Mouse (Mus musculus) stomach, postnatal 0 days (tissue): ENCODE data around the gene Fkbp14. TPM values are rescaled to one million over a fixed set of nuclear protein-coding genes. Genes with fewer than 3 reads are reported as not detected.
A peak's percentile ranks its signal among the peaks of the same experiment; 100 is the strongest.

Experiments used
- ATAC-seq: fragments of 200-750 bp; cut with Nextera tagmentation; 2 replicates; pipeline ENCODE4 v1.8.0; 2017; ENCODE audit not compliant: low FRiP score, low TSS enrichment
- DNase-seq: peaks from one replicate; pipeline ENCODE4 v3.0.0-alpha.2; 2016; ENCODE audit warnings: low spot score
- H3K27ac ChIP-seq: fragments of 300-500 bp; sonication (generic); replicated peaks from 2 replicates; pipeline ENCODE4 v1.5.1; 2014; ENCODE audit warnings: mild to moderate bottlenecking, control low read depth
- H3K27me3 ChIP-seq: fragments of 300-500 bp; sonication (generic); 2 replicates; pipeline ENCODE4 v1.6.1; 2014; ENCODE audit warnings: low read length; ENCODE audit not compliant: control insufficient read depth, insufficient read depth
- H3K36me3 ChIP-seq: fragments of 300-500 bp; sonication (generic); 2 replicates; pipeline ENCODE4 v1.6.1; 2014; ENCODE audit warnings: low read length, mixed read lengths; ENCODE audit not compliant: control insufficient read depth, insufficient read depth
- H3K4me1 ChIP-seq: fragments of 300-500 bp; sonication (generic); replicated peaks from 2 replicates; pipeline ENCODE4 v1.6.1; 2014; ENCODE audit warnings: antibody characterized with exemption; ENCODE audit not compliant: control insufficient read depth, insufficient read depth
- H3K4me2 ChIP-seq: fragments of 300-500 bp; sonication (generic); replicated peaks from 2 replicates; pipeline ENCODE4 v1.6.1; 2014; ENCODE audit warnings: low read depth, mild to moderate bottlenecking, control low read depth, moderate library complexity
- H3K4me3 ChIP-seq: fragments of 300-500 bp; sonication (generic); 2 replicates; pipeline ENCODE4 v1.5.1; 2014; ENCODE audit warnings: low read depth, low read length, control low read depth
- H3K9ac ChIP-seq: fragments of 300-500 bp; sonication (generic); 2 replicates; pipeline ENCODE4 v1.6.1; 2014; ENCODE audit warnings: mild to moderate bottlenecking, low read length, control low read depth, mixed read lengths
- H3K9me3 ChIP-seq: fragments of 300-500 bp; sonication (generic); 2 replicates; pipeline ENCODE4 v1.6.1; 2016; ENCODE audit warnings: low read length; ENCODE audit not compliant: control insufficient read depth
- CTCF ChIP-seq: IDR thresholded peaks from 2 replicates; pipeline ENCODE4 v1.5.1; 2016; ENCODE audit warnings: antibody characterized with exemption, low read depth, mild to moderate bottlenecking, moderate library complexity
- EP300 ChIP-seq: optimal IDR thresholded peaks from 2 replicates; pipeline ENCODE3; 2016; ENCODE audit warnings: antibody characterized with exemption
- WGBS: fragments of 180-500 bp; shearing (Covaris S2); extraction: QIAGEN DNeasy Blood & Tissue Kit; methylation state at CpG from one replicate; pipeline ENCODE4 v1.1.7; 2014; 5-methylcytosine and 5-hydroxymethylcytosine counted together
- polyA plus RNA-seq: library from polyadenylated mRNA; unstranded; fragments of >200 nt; fragmentation: Nextera tagmentation; extraction: Ambion mirVana; gene quantifications from 2 replicates; pipeline ENCODE4 v1.2.1, GENCODE M21; 2015

Fkbp14 gene
- polyA plus RNA-seq, result 9.7 and 12.4 TPM in 2 replicates

DNA sequence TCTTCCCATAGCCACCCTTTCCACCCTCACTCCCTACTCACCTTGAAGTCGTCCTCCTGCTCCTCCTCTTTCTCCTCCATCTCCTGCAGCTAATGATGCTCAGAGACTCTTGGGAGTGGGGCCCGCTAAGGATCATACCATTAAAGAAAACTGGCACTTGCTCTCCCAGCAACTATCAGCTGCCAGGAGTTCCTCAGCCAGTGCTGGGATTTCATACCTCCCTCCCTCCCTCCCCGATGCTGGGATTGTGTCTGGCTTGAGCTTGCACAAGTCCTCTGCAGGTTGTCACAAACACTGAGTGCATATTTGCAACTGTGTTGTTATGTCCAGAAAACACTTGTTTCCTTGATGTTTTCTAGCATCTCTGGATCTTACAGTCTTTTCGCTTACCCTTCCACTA lies at the start of gene Fkbp14:
Gene Fkbp14, minus strand, starts transcription at position 101 of the 400 bp plus-strand sequence.
- Histone ChIP-seq H3K36me3 (no peaks in the 10 kb centered on the region), H3K4me3 (peak within 1 kb of the TSS; percentile 92; the same call in 1 of the 2 replicates), H3K9me3 (no peaks in the 10 kb centered on the region), H3K4me2 (0 out of 2 replicates have a peak within 1 kb of the TSS, but pooled peaks have one; percentile 75), H3K27ac (no peak within 1 kb of the TSS), H3K9ac (no peak within 1 kb of the TSS), H3K27me3 (no peaks in the 10 kb centered on the region), H3K4me1 (no peaks in the 10 kb centered on the region)
- ATAC-seq (no peak), DNase-seq (no peak)
- WGBS, result 79% methylated on average over 4 of the region's 4 CpGs
- TF ChIP-seq EP300 (no peak), CTCF (no peak)

DNA sequence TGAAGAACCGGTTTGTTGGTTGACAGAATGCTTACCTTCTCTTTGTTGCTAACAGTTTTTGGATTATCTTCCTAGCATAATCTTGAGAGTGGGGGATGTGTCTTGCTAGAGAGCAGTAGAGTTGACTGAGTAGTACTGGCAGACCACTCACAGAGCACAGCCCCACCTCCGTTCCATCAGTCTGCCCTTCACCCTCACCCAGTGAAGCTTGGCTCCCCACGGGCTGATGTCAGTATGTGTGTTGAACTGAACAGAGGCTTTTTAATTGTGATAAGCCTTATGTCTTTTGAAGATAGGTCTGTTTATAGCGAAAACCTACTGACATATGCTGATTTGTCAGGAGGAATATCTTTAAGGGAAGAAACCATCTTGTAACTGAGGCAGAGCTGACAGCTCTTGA lies 46.1 kb upstream of the Fkbp14 start:
- Histone ChIP-seq H3K36me3 (peaks cover 3% of the 10 kb centered on the region; the same call in 1 of the 2 replicates), H3K27me3 (no peaks in the 10 kb centered on the region), H3K4me2 (no peak overlapping the region), H3K27ac (no peak overlapping the region), H3K4me1 (no peaks in the 10 kb centered on the region), H3K9me3 (no peaks in the 10 kb centered on the region), H3K4me3 (no peak overlapping the region), H3K9ac (no peak overlapping the region)
- no peak for DNase-seq
- 75% methylated on average over 4 of the region's 4 CpGs for WGBS
- ATAC-seq, result no peak
- TF ChIP-seq CTCF, result no peak
- TF ChIP-seq EP300, result no peak

DNA sequence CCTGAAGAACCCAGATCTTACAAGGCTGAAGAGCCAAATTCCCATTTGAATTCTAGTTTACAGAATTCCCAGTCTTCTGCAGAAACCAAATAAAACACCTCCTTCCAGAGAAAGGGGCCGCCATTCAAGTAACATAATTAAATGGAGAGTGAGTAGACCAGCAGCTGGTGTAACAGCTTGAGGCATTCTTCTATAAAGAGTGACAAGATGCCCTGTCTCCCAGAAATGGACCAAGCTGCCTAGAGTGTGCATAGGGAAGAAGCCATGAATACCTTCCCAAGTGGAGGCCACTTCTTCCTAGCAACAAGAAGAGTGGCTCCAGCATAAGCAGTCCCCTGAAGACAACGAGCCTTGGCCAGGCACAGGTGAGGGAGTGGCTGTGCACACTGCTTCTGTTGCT lies 44.8 kb upstream of the Fkbp14 start:
- H3K27ac ChIP-seq, result no peak overlapping the region
- H3K4me3 ChIP-seq, result no peak overlapping the region
- H3K9ac ChIP-seq, result no peak overlapping the region
- ATAC-seq (no peak), DNase-seq (no peak)
- TF ChIP-seq CTCF, result no peak
- no peak for TF ChIP-seq EP300
- H3K36me3 ChIP-seq, result peaks cover 3% of the 10 kb centered on the region; the same call in 1 of the 2 replicates
- WGBS, result 82% methylated on average over 2 of the region's 2 CpGs
- H3K9me3 ChIP-seq, result no peaks in the 10 kb centered on the region
- H3K4me1 ChIP-seq, result no peaks in the 10 kb centered on the region
- no peaks in the 10 kb centered on the region for H3K27me3 ChIP-seq
- H3K4me2 ChIP-seq, result no peak overlapping the region

DNA sequence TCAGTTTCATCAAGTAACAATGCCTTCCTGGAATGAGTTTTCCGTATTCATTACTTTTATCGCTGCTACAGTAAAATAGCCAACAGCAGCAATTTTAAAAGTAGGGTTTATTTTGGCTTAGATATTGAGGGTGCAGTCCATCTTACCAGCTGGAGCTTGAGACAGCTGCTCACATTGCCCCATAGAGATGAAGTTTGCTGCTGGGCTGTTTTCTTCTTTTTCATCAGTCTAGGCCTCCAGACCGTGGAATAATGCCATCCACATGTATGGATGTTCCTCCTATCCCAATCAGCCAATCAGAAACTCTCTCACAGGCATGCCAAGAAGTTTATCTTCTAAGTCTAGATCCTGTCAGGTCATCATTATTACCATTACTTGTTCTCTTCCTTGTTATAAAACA lies 42.8 kb upstream of the Fkbp14 start:
- Histone ChIP-seq H3K9ac (no peak overlapping the region), H3K4me3 (no peak overlapping the region)

GRCm38 (mm10) chr6:54631462-54631861 lies 34.4 kb upstream of the Fkbp14 start:
- WGBS, result 37% methylated on average over 3 of the region's 3 CpGs
- Histone ChIP-seq H3K4me3 (no peak overlapping the region), H3K4me1 (no peaks in the 10 kb centered on the region), H3K4me2 (no peak overlapping the region), H3K27ac (no peak overlapping the region), H3K9me3 (no peaks in the 10 kb centered on the region), H3K27me3 (no peaks in the 10 kb centered on the region), H3K9ac (no peak overlapping the region), H3K36me3 (no peaks in the 10 kb centered on the region)
- no peak for DNase-seq
- TF ChIP-seq CTCF, result peak; percentile 69
- no peak for TF ChIP-seq EP300
- ATAC-seq, result no peak

More for the DNA sequence above, 42.8 kb upstream of the Fkbp14 start:
- ATAC-seq (no peak), DNase-seq (no peak)
- Histone ChIP-seq H3K27me3 (no peaks in the 10 kb centered on the region), H3K9me3 (no peaks in the 10 kb centered on the region), H3K4me1 (no peaks in the 10 kb centered on the region), H3K4me2 (no peak overlapping the region), H3K27ac (no peak overlapping the region), H3K36me3 (peaks cover 3% of the 10 kb centered on the region; the same call in 1 of the 2 replicates)
- TF ChIP-seq EP300 (no peak), CTCF (no peak)
- 90% methylated on average over 3 of the region's 3 CpGs for WGBS

DNA sequence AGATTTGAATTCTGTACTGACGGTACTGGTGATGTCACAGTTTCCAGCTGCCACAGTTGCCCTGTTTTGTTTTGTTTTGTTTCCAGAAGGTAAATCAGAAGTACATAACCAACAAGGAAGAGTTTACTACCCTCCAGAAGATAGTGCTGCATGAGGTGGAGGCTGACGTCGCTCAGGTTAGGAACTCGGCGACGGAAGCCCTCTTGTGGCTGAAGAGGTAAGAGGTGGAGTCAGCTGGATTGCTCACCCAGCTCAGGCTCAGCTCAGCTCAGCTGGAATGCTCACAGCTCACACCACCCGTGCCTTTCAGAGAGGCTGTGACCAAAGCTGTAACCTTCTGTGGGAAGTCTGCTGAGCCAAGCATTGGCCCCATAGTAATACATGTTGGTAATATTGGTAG lies 32.6 kb upstream of the Fkbp14 start:
- DNase-seq (peak; percentile 52), ATAC-seq (peak; percentile 76; the same call in 1 of the 2 replicates)
- Histone ChIP-seq H3K4me1 (no peaks in the 10 kb centered on the region), H3K27me3 (no peaks in the 10 kb centered on the region), H3K9me3 (no peaks in the 10 kb centered on the region), H3K4me2 (no peak overlapping the region), H3K9ac (no peak overlapping the region), H3K27ac (no peak overlapping the region), H3K4me3 (no peak overlapping the region), H3K36me3 (no peaks in the 10 kb centered on the region)
- TF ChIP-seq EP300 (no peak), CTCF (peak; percentile 72)
- WGBS, result 35% methylated on average over 7 of the region's 7 CpGs
